Mouse (Mus musculus) skeletal muscle tissue, postnatal 0 days (tissue): ENCODE data around the gene Lgals3bp. TPM values are rescaled to one million over a fixed set of nuclear protein-coding genes. Genes with fewer than 3 reads are reported as not detected.

Source experiments
- polyA plus RNA-seq: library from polyadenylated mRNA; unstranded; fragments of >200 nt; fragmentation: Nextera tagmentation; extraction: Ambion mirVana; gene quantifications from 2 replicates; pipeline ENCODE4 v1.2.1, GENCODE M21; 2015

Gene Lgals3bp
- polyA plus RNA-seq, result 29.7 and 36.1 TPM in 2 replicates

DNA sequence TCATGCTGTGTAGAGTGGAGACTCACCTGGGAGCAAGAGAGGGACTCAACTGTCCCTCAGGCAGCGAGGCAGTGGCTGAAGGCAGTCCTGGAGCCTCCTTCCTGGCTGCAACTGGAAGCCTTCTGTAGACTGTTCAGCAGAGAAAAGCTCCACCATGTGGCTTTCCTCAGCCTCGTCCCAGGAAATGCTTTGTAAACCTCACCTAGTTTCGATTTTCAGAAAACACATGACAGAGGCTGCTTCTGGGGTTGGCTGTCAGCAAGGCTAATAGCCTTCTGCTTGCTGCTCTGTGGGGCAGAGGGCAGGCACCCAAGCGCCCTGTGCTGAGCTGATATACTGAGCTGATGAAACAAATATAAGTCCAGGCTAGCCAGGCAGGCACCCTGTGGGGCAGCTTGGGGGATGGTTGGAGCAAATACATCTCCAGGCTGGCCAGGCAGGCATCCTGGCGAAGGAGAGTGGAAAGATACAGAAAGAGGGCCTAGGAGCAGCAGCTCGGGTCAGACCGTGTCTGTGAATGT is at the start of gene Lgals3bp:
TSS of gene Lgals3bp (minus strand) at position 333 of the 521 bp plus-strand sequence.

DNA sequence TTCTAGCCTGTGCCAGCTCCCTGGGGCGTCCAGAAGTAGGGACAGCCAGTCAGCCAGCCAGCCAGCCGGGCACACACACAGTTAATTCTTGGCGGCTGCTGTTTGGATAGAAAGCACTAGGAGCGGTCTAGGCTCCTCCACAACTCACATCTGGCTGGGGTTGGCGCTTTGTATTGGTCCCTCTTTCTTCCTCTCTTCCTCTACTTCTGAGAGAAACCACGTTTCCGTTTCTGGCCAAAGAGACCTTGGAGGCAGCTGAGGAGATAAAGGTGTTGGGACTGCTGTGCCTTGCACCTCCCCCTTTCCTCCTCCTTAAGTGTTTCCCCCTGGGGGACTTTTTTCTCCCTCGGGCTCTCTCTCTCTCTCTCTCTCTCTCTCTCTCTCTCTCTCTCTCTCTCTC is 26.1 kb upstream of the Lgals3bp start, which contains the start of gene C1qtnf1:
TSS of gene C1qtnf1 (plus strand) at position 218 of the 400 bp plus-strand sequence.

GRCm38 (mm10) chr11:118418834-118419504 is 17.1 kb upstream of the Lgals3bp start, which contains the start of gene Cant1:
Gene Cant1, minus strand, starts transcription at chr11:118419086.

DNA sequence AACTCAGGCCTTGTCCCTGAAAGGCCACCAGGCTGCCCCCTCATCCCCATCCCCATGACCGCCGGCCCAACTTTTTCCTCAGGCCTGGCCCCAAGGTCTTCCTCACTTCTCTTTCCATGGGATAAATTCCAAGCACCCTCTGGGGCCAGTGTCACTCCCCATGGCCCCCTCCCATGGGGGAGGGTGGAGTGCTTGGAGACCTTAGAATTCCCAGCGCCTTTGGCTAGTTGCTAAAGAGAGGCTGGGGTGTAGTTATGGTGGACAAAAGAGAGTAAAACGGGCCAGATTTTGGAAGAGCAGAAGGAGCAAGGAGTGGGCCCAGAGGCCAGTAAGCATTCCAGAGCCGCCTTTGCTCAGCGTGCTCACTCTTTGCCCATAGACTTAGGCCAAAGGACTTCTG is 46.3 kb downstream of the Lgals3bp start, which contains the start of gene Timp2:
TSS of gene Timp2 (minus strand) at position 101 of the 400 bp plus-strand sequence.

Other genes with a start within 250 kb of the Lgals3bp start
- 13.7 and 15.5 TPM in 2 replicates for gene Cyth1, start 153.5 kb downstream of the Lgals3bp start, polyA plus RNA-seq
- gene Usp36, start 111.8 kb downstream of the Lgals3bp start, polyA plus RNA-seq, result 8.5 and 9.1 TPM in 2 replicates
- 0.46 and 0.48 TPM in 2 replicates for gene Cep295nl, start 59.6 kb downstream of the Lgals3bp start, polyA plus RNA-seq
- gene Timp2, start 46.4 kb downstream of the Lgals3bp start, polyA plus RNA-seq, result 72.6 and 75.5 TPM in 2 replicates
- gene Cant1, start 17.0 kb upstream of the Lgals3bp start, polyA plus RNA-seq, result 11.2 and 13.1 TPM in 2 replicates
- gene C1qtnf1, start 26.1 kb upstream of the Lgals3bp start, polyA plus RNA-seq, result 7.6 and 10.2 TPM in 2 replicates
- 4.2 and 5.3 TPM in 2 replicates for gene Engase, start 74.7 kb upstream of the Lgals3bp start, polyA plus RNA-seq